Mouse (Mus musculus): ENCODE data around the gene Nnmt. TPM values are rescaled to one million over a fixed set of nuclear protein-coding genes. Genes with fewer than 3 reads are reported as not detected.

Nnmt gene
- polyA plus RNA-seq, 1 experiment from 2014 or later: 1.9 TPM

DNA sequence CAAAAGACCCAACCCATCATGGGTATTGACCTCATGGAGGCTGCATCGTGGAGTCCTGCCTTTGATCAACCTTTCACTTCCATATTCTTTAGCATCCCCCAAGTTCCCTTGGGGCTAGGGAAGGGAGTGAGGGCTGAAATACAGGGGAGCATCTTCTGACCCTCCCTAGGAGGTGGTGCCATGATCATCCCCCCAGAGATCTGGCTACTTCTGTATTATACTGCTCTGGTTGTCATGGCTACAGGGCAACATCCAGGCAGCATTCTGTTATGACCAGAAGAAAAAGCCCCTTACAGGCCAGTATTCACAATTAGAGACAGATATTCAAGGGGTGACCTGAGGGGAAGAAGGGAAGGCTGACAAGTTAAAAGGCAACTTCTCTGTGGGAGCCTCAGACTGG, 14.3 kb upstream of the Nnmt start:
- WGBS: 79% methylated on average over 1 of the region's 1 CpGs
- no peaks in the 10 kb centered on the region for H3K9me3 ChIP-seq
- H3K36me3 ChIP-seq: no peaks in the 10 kb centered on the region
- no peak overlapping the region for H3K9ac ChIP-seq (replicated peaks)
- no peak overlapping the region for H3K27ac ChIP-seq (replicated peaks)
- no peak for ATAC-seq (ENCODE audit: low FRiP score, low read depth)
- H3K4me3 ChIP-seq: no peak overlapping the region
- peaks cover 7% of the 10 kb centered on the region; the same call in 1 of the 2 replicates for H3K4me1 ChIP-seq
- no peaks in the 10 kb centered on the region for H3K27me3 ChIP-seq
- no peak overlapping the region for H3K4me2 ChIP-seq (replicated peaks)

DNA sequence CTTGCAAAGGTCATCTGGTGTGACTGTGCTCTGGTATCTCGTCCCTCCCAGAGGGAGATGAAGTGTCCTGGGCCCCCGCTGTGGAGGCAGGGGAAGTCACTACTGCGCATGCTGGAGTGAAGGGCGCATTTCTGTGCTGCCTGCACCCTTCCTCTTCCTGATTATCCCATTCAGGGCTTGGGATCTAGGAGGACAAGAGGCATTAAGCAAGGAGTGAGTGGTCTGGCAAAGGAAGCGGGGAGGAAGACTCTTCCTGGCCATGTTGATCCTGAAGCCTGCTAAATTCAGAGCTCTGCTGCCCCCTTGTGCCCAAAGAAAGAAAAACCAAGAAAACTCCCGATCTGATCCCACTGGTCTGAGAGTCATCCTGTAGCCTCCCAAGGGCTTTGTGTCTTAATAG, 13.6 kb upstream of the Nnmt start:
- Histone ChIP-seq H3K36me3 (no peaks in the 10 kb centered on the region), H3K9me3 (no peaks in the 10 kb centered on the region), H3K9ac (replicated peaks) (no peak overlapping the region), H3K4me1 (peaks cover 7% of the 10 kb centered on the region; the same call in 1 of the 2 replicates), H3K4me2 (replicated peaks) (peak overlapping the region; percentile 29; the same call in 1 of the 2 replicates), H3K27me3 (no peaks in the 10 kb centered on the region), H3K27ac (replicated peaks) (no peak overlapping the region), H3K4me3 (no peak overlapping the region)
- WGBS: 26% methylated on average over 6 of the region's 6 CpGs
- 0 out of 2 replicates have a peak, but pooled peaks have one; percentile 9 for ATAC-seq (ENCODE audit: low FRiP score, low read depth)

DNA sequence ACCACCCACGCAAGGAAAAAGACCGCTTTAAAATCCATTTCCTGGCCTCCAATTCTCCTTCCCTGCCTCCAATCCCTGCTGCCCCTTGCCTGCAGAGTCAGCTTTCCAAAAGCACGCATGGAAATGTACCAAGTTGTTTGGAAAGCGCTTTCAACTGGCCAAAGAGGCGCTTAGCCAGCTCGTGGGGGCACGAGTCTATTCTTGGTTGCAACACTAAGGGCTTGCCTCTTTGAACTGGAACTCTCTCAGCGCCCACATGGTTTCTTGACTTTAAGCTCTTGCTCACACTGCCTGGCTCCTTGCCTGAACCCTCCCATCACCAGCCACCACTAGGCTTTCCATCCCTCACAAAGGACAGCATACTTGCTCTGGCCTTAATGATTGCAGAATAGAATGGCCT, 13.2 kb upstream of the Nnmt start:
- H3K9ac ChIP-seq (replicated peaks): no peak overlapping the region
- H3K9me3 ChIP-seq: no peaks in the 10 kb centered on the region
- H3K27ac ChIP-seq (replicated peaks): no peak overlapping the region
- ATAC-seq (ENCODE audit: low FRiP score, low read depth): no peak
- no peaks in the 10 kb centered on the region for H3K36me3 ChIP-seq
- H3K27me3 ChIP-seq: no peaks in the 10 kb centered on the region
- WGBS: 75% methylated on average over 8 of the region's 8 CpGs
- H3K4me3 ChIP-seq: no peak overlapping the region
- no peak overlapping the region; the same call in 1 of the 2 replicates for H3K4me2 ChIP-seq (replicated peaks)
- H3K4me1 ChIP-seq: peaks cover 7% of the 10 kb centered on the region; the same call in 1 of the 2 replicates

DNA sequence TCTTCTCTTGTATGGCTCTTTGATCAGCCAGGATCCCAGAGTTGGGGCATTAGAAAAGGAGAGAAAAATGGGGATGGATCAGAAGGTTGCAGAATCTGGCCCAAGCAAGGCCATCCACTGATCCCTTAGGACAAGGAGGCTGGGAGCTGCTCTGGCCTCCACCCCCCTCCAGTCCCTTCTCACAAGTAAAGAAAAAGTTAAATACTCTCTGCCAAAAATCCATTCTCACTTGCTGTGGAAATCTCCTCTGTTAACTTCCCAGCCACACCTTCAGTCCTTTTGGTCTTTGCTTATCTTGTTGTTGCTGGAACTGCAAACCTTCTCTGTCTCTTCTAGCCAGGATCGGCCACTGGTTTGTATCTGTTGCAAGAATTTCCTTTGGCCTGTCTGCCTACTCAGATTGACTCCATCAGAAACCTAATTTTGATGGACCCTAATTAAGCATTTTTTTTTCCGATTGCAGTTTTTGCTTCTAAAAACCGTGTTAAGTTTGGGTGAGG, 12.6 kb upstream of the Nnmt start:
- ATAC-seq (ENCODE audit: low FRiP score, low read depth): no peak
- Histone ChIP-seq H3K4me3 (no peak overlapping the region), H3K36me3 (no peaks in the 10 kb centered on the region), H3K4me1 (peaks cover 7% of the 10 kb centered on the region; the same call in 1 of the 2 replicates), H3K9me3 (no peaks in the 10 kb centered on the region), H3K27ac (replicated peaks) (no peak overlapping the region), H3K9ac (replicated peaks) (no peak overlapping the region), H3K27me3 (peaks cover 3% of the 10 kb centered on the region; the same call in 1 of the 2 replicates), H3K4me2 (replicated peaks) (no peak overlapping the region)
- WGBS: 83% methylated on average over 3 of the region's 3 CpGs

DNA sequence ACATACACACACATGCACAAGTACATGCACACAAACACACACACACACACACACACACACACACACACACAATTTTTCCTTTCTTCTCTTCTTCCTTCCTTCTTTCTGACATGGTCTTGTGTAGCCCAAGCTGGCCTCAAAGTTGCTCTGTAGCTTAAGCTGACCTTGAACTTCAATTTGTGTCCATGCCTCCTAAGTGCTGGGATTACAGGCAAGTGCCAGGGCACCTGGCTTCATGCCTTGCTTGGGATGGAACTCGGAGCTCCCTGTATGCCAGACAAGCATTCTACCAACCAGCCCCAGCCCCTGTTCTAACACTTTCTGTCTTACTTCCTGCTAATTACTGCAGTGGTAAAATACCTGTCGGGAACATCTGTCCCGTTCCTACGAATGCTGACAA, 8.3 kb upstream of the Nnmt start:
- H3K4me3 ChIP-seq: no peak overlapping the region
- no peak overlapping the region for H3K27ac ChIP-seq (replicated peaks)
- no peak for ATAC-seq (ENCODE audit: low FRiP score, low read depth)
- H3K36me3 ChIP-seq: no peaks in the 10 kb centered on the region
- H3K4me2 ChIP-seq (replicated peaks): no peak overlapping the region
- no peaks in the 10 kb centered on the region for H3K4me1 ChIP-seq
- WGBS: 89% methylated on average over 4 of the region's 4 CpGs
- no peaks in the 10 kb centered on the region for H3K9me3 ChIP-seq
- H3K9ac ChIP-seq (replicated peaks): no peak overlapping the region
- peaks cover 6% of the 10 kb centered on the region; the same call in 1 of the 2 replicates for H3K27me3 ChIP-seq

DNA sequence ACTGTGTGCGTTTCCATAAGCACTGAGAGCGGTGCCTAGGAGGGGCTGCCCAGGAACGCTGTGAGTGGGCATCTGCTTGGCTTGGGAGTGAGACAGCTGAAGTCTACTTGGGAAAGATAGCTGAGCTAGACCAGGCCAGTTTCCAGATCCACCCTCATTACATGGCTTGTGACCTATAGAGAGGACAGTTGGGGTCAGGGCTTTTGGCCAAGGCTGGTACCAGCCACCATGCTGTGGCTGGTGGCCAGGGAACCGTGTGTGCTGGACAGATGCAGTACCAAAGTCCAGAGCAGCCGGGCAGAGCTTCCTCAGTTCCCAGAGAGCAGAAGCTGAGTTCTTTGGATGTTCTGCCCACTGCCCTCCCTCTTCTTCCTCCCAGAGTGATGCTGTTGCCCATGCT, 7.6 kb upstream of the Nnmt start:
- no peak for ATAC-seq (ENCODE audit: low FRiP score, low read depth)
- Histone ChIP-seq H3K4me2 (replicated peaks) (no peak overlapping the region), H3K27ac (replicated peaks) (no peak overlapping the region), H3K36me3 (no peaks in the 10 kb centered on the region), H3K4me3 (no peak overlapping the region), H3K9ac (replicated peaks) (no peak overlapping the region), H3K27me3 (peaks cover 6% of the 10 kb centered on the region; the same call in 1 of the 2 replicates), H3K9me3 (no peaks in the 10 kb centered on the region), H3K4me1 (0 out of 2 replicates have a peak, but pooled peaks cover 3% of the 10 kb centered on the region)
- 87% methylated on average over 5 of the region's 5 CpGs for WGBS

DNA sequence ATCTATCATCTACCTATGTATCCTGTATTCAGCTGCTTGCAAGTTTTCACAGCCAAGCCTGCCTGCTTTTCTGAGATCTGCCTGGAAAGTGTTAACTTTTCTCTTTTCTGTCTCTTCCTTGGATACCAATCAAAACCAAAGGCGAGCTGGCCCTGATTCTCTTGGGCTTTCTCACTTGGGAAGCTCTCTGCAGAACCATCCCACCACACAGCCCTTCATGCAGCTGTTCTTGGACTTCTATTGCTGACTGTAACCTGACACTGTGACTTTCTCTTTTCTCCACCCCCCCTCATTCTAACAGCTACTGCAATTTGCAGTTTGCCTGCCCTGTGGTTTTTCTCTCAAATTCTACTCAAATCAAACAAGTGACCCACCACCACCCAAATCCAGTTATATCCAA, 6.1 kb upstream of the Nnmt start:
- H3K27me3 ChIP-seq: peaks cover 6% of the 10 kb centered on the region; the same call in 1 of the 2 replicates
- H3K4me2 ChIP-seq (replicated peaks): no peak overlapping the region
- 57% methylated on average over 1 of the region's 1 CpGs for WGBS
- H3K9me3 ChIP-seq: no peaks in the 10 kb centered on the region
- no peak overlapping the region for H3K4me3 ChIP-seq
- H3K9ac ChIP-seq (replicated peaks): no peak overlapping the region
- no peak overlapping the region for H3K27ac ChIP-seq (replicated peaks)
- H3K36me3 ChIP-seq: no peaks in the 10 kb centered on the region
- H3K4me1 ChIP-seq: peaks cover 6% of the 10 kb centered on the region; the same call in 1 of the 2 replicates
- no peak for ATAC-seq (ENCODE audit: low FRiP score, low read depth)

DNA sequence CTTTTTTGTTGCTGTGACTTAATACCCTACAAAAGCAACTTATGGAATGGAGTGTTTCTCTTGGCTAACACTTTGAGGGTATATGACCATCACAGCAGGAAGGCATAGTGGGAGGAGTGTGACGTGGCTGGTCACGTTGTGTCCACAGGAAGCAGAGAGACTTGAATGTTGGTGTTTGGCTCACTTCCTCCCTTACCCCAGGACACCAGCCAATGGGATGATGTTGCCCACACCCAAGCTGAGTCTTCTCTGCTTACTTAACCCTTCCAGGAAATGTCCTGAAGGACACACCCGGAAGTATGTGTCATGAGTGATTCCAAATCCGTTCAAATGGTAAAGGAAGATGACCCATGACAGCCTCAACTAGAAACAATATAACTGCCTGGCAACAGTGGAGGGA, 4.8 kb upstream of the Nnmt start:
- Histone ChIP-seq H3K4me2 (replicated peaks) (no peak overlapping the region), H3K36me3 (no peaks in the 10 kb centered on the region), H3K27me3 (peaks cover 6% of the 10 kb centered on the region; the same call in 1 of the 2 replicates), H3K27ac (replicated peaks) (no peak overlapping the region), H3K4me3 (no peak overlapping the region), H3K4me1 (peaks cover 6% of the 10 kb centered on the region; the same call in 1 of the 2 replicates), H3K9ac (replicated peaks) (no peak overlapping the region), H3K9me3 (no peaks in the 10 kb centered on the region)
- WGBS: 85% methylated on average over 4 of the region's 4 CpGs
- ATAC-seq (ENCODE audit: low FRiP score, low read depth): no peak

DNA sequence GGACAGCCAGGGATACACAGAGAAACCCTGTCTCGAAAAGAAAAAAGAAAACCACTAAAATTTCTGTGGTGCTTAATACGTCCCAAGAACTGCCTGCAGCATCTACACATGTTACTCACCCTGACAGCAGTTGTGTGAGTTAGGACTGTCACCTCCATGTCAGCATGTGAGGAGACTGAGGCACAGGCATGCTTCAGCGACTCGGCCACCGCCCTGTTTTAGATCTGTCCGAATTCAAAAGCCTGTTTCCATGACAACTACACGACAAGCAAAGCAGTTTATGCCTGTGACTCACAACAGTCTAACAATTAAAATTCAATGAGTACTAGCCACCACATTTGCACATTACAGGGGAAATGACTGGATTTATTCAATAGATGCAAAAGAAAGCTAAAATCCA, 2.5 kb upstream of the Nnmt start:
- 32% methylated on average over 7 of the region's 7 CpGs for WGBS
- Histone ChIP-seq H3K4me2 (replicated peaks) (no peak overlapping the region), H3K27me3 (peaks cover 2% of the 10 kb centered on the region; the same call in 1 of the 2 replicates), H3K9ac (replicated peaks) (no peak overlapping the region), H3K4me1 (peaks cover 6% of the 10 kb centered on the region; the same call in 1 of the 2 replicates), H3K27ac (replicated peaks) (no peak overlapping the region), H3K4me3 (no peak overlapping the region), H3K9me3 (no peaks in the 10 kb centered on the region), H3K36me3 (no peaks in the 10 kb centered on the region)
- no peak for ATAC-seq (ENCODE audit: low FRiP score, low read depth)

DNA sequence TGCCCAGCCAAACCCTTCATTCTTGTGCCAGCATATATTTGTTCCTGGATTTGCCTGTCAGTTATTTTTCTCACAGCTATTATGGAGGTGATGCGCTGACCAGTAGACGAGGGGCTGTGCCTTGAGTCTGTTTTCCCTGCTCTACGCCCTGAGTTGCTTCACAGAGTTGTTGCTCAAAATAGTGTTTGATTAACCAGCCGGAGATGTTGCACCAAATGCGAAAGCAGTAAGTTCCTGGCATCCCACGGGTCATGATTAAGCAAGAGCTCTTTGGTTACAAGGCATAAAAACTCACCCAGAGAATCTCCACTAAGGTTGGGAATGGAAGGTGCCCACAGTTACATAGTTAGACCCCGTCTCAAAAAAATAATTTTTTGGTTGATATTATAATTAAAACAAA, 1.2 kb upstream of the Nnmt start:
- H3K36me3 ChIP-seq: no peaks in the 10 kb centered on the region
- H3K27me3 ChIP-seq: no peaks in the 10 kb centered on the region
- H3K4me1 ChIP-seq: peaks cover 6% of the 10 kb centered on the region; the same call in 1 of the 2 replicates
- no peaks in the 10 kb centered on the region for H3K9me3 ChIP-seq
- H3K9ac ChIP-seq (replicated peaks): no peak overlapping the region
- H3K4me3 ChIP-seq: no peak overlapping the region
- H3K27ac ChIP-seq (replicated peaks): no peak overlapping the region
- no peak for ATAC-seq (ENCODE audit: low FRiP score, low read depth)
- H3K4me2 ChIP-seq (replicated peaks): no peak overlapping the region
- WGBS: 92% methylated on average over 7 of the region's 7 CpGs

DNA sequence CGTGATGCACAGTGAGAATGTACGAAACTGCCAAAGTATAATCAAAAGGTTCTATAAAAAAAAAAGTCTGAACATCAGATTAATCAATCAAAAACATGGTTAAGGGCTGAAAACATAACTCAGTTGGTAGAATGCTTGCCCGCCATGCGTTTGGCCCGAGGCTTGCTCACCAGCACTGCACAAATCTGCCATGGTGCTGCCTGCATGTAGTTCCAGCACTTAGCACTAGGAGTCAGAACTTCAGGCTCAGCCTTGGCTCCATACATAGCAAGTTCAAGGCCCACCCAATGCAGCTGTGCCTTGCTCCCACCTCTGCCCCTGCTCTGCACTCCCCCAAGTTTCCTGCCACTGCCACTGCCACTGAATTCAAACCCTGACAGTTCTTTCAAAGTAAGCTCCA, 744 bp upstream of the Nnmt start:
- Histone ChIP-seq H3K4me3 (no peak overlapping the region), H3K9me3 (no peaks in the 10 kb centered on the region), H3K27me3 (no peaks in the 10 kb centered on the region), H3K4me1 (peaks cover 6% of the 10 kb centered on the region; the same call in 1 of the 2 replicates), H3K27ac (replicated peaks) (no peak overlapping the region), H3K4me2 (replicated peaks) (no peak overlapping the region), H3K36me3 (no peaks in the 10 kb centered on the region), H3K9ac (replicated peaks) (no peak overlapping the region)
- WGBS: 93% methylated on average over 5 of the region's 5 CpGs
- no peak for ATAC-seq (ENCODE audit: low FRiP score, low read depth)

DNA sequence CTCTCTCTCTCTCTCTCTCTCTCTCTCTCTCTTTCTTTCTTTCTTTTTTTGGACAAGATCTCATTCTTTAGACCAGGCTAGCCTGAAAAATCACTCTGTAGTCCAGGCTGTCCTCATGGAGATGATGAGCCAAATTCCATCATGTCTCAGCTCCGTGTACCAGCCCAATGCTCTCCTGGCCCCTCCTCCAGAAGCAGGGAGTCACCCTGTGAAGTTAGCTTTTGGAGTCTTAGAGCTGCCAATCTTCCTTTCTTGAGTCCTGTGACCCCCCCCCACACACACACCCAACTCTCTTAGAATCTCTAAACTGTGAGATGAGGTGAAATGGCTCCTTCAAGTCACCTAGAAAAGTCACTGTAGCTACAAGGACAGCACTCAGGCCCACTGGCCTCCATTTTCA, 727 bp downstream of the Nnmt start:
- H3K9me3 ChIP-seq: no peaks in the 10 kb centered on the region
- no peaks in the 10 kb centered on the region for H3K36me3 ChIP-seq
- ATAC-seq (ENCODE audit: low FRiP score, low read depth): no peak
- H3K9ac ChIP-seq (replicated peaks): no peak overlapping the region
- no peaks in the 10 kb centered on the region for H3K27me3 ChIP-seq
- peaks cover 6% of the 10 kb centered on the region; the same call in 1 of the 2 replicates for H3K4me1 ChIP-seq
- H3K27ac ChIP-seq (replicated peaks): no peak overlapping the region
- no peak overlapping the region for H3K4me3 ChIP-seq
- WGBS: 73% methylated on average over 1 of the region's 1 CpGs
- no peak overlapping the region for H3K4me2 ChIP-seq (replicated peaks)

DNA sequence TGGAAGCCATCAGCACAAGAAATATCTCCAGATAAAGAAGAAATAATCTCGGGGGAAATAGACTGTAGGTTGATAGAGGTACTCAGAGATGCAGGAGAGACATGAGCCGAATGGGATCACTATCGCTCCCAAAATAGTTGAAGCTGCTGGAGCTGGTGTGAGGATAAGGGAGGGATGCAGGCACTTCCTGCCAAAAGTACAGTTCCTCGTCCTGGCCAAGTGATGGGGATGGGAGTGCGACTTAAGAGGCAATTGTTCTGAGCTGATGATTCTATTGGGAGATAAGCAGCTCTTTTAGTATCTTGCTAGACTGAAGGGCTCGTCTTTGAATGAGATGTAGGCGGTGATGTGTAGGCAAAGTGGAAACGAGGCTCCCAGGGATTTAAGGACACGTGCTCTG, 4.1 kb downstream of the Nnmt start:
- Histone ChIP-seq H3K9me3 (no peaks in the 10 kb centered on the region), H3K27me3 (no peaks in the 10 kb centered on the region), H3K9ac (replicated peaks) (no peak overlapping the region), H3K27ac (replicated peaks) (no peak overlapping the region), H3K36me3 (no peaks in the 10 kb centered on the region), H3K4me1 (no peaks in the 10 kb centered on the region), H3K4me2 (replicated peaks) (no peak overlapping the region), H3K4me3 (no peak overlapping the region)
- WGBS: 74% methylated on average over 9 of the region's 9 CpGs
- no peak for ATAC-seq (ENCODE audit: low FRiP score, low read depth)

Data from midbrain, embryonic 12.5 days (tissue).